Mouse (Mus musculus): ENCODE data around the gene Gatad1.
"Not testable (repeated sequence)": the region's sequence is repeated elsewhere in the genome, so short reads cannot be mapped to it uniquely, and the experiment has no call there.

Gatad1 gene

GRCm38 (mm10) chr5:3633951-3634350 lies 23.0 kb downstream of the Gatad1 start:
- no peak for DNase-seq (ENCODE audit: low spot score)

- no peak for DNase-seq (ENCODE audit: low spot score)
Observed at GRCm38 (mm10) chr5:3633315-3633714, 23.7 kb downstream of the Gatad1 start.

- DNase-seq (ENCODE audit: low spot score), result no peak
Observed at GRCm38 (mm10) chr5:3632285-3632684, 24.7 kb downstream of the Gatad1 start.

- DNase-seq (ENCODE audit: low spot score), result no peak
Observed at GRCm38 (mm10) chr5:3631512-3632271, 25.3 kb downstream of the Gatad1 start.

DNA sequence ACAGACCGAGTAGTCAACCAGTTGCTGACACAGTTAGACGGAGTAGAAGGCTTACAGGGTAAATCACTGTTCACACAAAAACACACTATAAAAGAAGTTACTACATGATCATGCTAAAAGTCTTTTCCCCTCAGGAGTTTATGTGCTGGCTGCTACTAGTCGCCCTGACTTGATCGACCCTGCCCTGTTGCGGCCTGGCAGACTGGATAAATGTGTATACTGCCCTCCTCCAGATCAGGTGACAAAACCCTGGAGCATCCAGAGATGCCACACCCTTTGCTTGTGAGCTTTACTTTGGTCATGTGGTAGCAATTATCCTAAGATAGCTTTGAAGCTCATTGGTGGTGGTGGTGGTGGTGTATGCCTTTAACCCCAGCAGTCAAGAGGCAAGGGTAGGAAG lies 26.9 kb downstream of the Gatad1 start:
- no peak for DNase-seq (ENCODE audit: low spot score)

DNA sequence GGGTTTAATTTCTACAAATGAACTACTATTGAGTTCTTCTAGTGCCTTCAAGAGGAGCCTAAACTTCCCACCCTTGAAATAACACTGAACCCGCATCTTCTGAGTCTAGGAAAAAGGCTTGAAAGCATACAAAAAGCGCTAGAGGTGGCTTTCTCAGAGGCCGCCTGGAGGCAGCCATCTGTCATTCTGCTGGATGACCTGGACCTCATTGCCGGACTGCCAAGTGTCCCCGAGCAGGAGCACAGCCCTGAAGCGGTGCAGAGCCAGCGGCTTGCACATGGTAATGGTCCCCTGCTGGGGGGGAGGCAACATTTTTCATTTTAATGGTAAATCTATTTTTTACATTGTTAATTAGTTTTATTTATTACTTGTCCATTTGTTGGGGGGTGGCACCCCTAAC lies 36.5 kb downstream of the Gatad1 start:
- no peak for DNase-seq (ENCODE audit: low spot score)

DNA sequence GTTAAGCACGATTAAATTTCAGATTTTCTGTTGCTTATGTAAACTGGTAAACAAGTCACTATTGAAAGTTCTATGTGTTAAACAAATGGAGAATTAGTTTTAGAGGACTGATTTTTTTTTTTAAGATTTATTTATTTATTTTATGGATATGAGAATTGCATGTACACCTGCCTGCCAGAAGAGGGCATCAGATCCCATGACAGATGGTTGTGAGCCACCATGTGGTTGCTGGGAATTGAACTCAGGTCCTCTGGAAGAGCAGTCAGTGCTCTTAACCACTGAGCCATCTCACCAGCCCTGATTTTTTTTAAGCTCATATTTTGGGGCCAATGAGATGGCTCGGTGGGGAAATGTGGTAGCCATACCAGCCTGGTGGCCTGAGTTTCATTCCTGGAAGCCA lies 45.1 kb downstream of the Gatad1 start:
- DNase-seq (ENCODE audit: low spot score), result not testable (repeated sequence)

DNA sequence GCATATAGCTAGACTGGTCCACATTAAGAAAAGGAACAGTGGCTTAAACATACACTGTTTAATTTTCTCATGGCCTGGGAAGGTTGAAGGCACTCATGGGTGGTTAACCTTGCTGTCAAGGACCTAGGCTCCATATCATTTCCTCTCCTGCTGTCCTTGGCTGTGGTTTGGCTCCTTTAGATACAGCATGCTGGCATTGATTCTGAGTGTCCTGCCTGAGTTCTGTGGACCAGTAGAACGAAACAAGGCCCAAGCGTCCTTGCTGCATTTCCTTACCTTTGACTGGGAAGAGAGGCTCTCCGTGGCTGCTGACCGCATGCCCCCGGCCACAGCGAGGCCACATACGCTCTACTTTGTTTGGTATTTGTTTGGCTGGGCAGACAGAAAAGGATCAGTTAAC lies 47.7 kb downstream of the Gatad1 start:
- no peak for DNase-seq (ENCODE audit: low spot score)

DNA sequence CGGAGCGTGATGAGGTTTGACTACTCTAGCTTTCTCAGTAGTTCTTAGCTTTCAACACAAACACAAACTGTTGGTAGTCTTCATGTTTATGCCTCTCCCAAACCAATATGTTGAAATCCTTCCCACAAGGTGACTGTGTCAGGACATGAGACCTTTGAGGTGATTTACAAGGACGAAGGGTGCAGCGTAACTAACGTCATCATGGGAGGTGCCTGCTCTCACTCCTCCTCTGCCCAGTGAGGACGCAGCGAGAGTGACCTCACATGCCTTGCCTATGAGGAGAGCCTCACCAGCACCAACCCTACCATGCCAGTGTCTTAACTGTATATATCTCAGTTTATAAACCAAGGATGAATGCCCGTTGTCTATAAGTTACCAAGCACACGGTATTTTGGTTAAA lies 49.9 kb downstream of the Gatad1 start:
- DNase-seq (ENCODE audit: low spot score), result no peak

DNA sequence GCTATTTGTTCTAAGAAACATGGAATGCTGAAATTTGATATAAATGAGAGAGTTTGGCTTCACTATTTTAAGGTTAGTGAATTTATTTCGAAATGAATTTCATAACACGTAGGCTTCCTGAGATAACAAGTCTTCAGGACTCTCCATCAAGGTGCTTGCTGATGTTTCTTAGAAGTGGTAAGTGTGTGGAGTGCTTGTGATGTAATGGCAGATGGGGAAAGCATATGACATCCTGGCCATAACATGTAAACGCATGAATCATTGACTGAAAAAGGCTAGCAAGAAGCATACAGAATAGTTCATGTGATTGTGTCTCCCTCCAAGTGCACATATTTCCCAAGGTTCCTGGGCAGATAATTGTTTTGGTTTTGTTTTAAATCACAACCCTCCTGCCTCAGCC lies 56.2 kb downstream of the Gatad1 start:
- no peak for DNase-seq (ENCODE audit: low spot score)

DNA sequence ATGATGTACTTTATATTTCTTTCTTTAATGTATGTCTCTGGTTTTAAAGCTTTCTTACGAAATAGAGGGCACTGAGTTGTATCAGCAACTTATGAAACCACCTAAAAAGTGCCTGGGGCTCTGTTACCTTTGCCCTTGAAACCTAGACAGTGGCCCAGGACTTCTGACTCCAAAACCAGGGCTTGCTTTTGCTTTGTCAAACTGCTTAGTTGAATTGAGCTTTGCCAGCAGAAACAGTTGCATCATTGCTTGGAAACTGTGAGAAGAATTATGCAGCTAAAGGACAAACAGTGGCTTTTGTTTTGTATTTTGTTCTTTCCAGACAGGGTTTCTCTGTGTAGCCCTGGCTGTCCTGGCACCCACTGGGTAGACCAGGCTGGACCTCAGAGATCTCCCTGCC lies 56.7 kb downstream of the Gatad1 start:
- DNase-seq (ENCODE audit: low spot score), result no peak

GRCm38 (mm10) chr5:3598766-3599165 lies 58.2 kb downstream of the Gatad1 start:
- no peak for DNase-seq (ENCODE audit: low spot score)

DNA sequence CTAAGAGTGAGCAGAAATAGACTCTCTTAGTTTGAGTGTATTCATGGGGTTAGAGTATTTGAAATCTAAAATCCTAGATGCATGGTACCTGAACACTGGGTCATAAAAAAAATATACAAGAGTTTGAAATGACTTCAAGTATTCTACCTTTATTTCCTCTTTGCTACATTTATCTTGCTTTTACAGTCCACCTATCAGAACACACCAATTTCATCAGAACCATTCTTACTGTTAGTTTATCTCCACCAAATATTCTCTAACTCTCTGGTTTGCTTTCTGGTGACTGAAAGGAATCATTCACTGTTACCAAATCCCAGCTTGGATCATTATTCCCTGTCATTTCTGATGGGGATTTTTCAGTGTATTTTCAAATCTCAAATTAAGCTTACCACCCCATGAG lies 59.8 kb downstream of the Gatad1 start:
- DNase-seq (ENCODE audit: low spot score), result no peak

- DNase-seq (ENCODE audit: low spot score), result peak; percentile 89
Observed at GRCm38 (mm10) chr5:3596399-3596766, 60.6 kb downstream of the Gatad1 start, which contains the start of gene Rbm48. Rbm48 (minus strand) TSS chr5:3596585.

DNA sequence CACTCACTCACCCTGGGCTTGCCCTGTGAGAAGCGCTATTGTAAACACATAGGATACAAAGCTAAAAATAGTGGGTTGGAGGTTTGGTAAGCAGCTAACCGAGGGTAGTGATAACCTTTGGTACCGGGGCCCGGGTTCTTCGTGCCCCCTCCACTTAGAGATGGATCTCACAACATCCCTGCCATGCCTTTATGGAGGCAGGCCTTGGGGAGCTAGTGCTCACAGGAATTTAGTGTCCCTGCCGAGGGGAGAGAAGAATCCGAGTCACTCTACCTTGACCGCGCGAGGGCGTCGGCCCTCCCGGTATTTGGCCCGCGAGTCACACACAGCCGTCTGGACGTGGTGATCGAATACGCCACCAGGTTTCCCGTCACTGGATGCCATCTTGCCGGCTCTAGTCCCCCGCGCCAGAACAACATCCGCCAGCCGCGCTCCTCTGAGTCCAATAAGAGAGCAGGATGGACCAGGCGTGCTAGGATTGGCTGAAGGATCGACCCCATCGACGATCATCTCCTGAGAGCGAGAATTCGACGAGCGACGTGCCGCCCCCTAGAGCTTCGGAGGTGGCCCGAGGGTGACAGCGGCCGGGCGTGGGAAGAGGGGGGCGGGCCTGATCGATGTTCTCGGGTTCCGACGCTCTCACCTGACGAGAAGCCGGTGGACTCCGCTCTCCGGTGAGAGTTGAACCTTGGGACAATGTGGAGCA lies 61.1 kb downstream of the Gatad1 start, which contains the start of gene Pex1:
TSS of gene Pex1 (plus strand) at position 374 of the 706 bp plus-strand sequence.
- DNase-seq (ENCODE audit: low spot score), result peak; percentile 95

Measured in testis, postnatal 10 days (tissue).